Mouse (Mus musculus): ENCODE data around the gene Tcl1b2. TPM values are rescaled to one million over a fixed set of nuclear protein-coding genes. Genes with fewer than 3 reads are reported as not detected.

The Tcl1b2 gene
- polyA plus RNA-seq, 1 experiment from 2014 or later: not detected

Other genes with a start within 250 kb of the Tcl1b2 start
- 0.08 and 0.39 TPM in 2 replicates for gene Syne3, start 136.2 kb upstream of the Tcl1b2 start, polyA plus RNA-seq (2014; fragmentation: Nextera tagmentation; extraction: Ambion mirVana)
- gene Glrx5, start 113.3 kb upstream of the Tcl1b2 start, polyA plus RNA-seq (2014; fragmentation: Nextera tagmentation; extraction: Ambion mirVana): 188 and 190 TPM in 2 replicates
- gene Tcl1b1, start 13.7 kb downstream of the Tcl1b2 start, polyA plus RNA-seq (2014; fragmentation: Nextera tagmentation; extraction: Ambion mirVana): not detected in 2 replicates
- not detected in 2 replicates for gene Tcl1b5, start 30.3 kb downstream of the Tcl1b2 start, polyA plus RNA-seq (2014; fragmentation: Nextera tagmentation; extraction: Ambion mirVana)
- not detected in 2 replicates for gene Tcl1b3, start 45.0 kb downstream of the Tcl1b2 start, polyA plus RNA-seq (2014; fragmentation: Nextera tagmentation; extraction: Ambion mirVana)
- gene Tcl1b4, start 55.9 kb downstream of the Tcl1b2 start, polyA plus RNA-seq (2014; fragmentation: Nextera tagmentation; extraction: Ambion mirVana): not detected in 2 replicates
- not detected in 2 replicates for gene Tcl1, start 76.8 kb downstream of the Tcl1b2 start, polyA plus RNA-seq (2014; fragmentation: Nextera tagmentation; extraction: Ambion mirVana)
- gene Tunar, start 187.9 kb downstream of the Tcl1b2 start, polyA plus RNA-seq (2014; fragmentation: Nextera tagmentation; extraction: Ambion mirVana): 0.46 and 0.57 TPM in 2 replicates